Comparison of ENCODE assay signal across 8 mouse cellular contexts in genomic region chr1:86523776-86524618, GRCm38 (mm10). TPM values are rescaled to one million over a fixed set of nuclear protein-coding genes. Genes with fewer than 3 reads are reported as not detected.
DNase-seq lines count a peak whose midpoint lies in the region; ATAC-seq lines count a peak whose summit lies in the region.

No protein-coding gene starts in this region.

- H3K27me3 ChIP-seq in kidney, embryonic 16.5 days (ENCODE audit: insufficient read depth, low read length), result no peaks in the 10 kb centered on the region
- H3K27me3 ChIP-seq in hindbrain, embryonic 14.5 days (ENCODE audit: control insufficient read depth, insufficient read depth, low read length), result no peaks in the 10 kb centered on the region
- no peaks in the 10 kb centered on the region for H3K27me3 ChIP-seq in midbrain, embryonic 15.5 days (replicated peaks)

- peak overlapping the region; percentile 87 for H3K27ac ChIP-seq in kidney, embryonic 16.5 days (ENCODE audit: low read length)
- peak overlapping the region; percentile 100 for H3K27ac ChIP-seq in hindbrain, embryonic 14.5 days
- peak overlapping the region; percentile 100 for H3K27ac ChIP-seq in midbrain, embryonic 15.5 days

- no peaks in the 10 kb centered on the region for H3K9me3 ChIP-seq in kidney, embryonic 16.5 days (ENCODE audit: low read length)
- no peaks in the 10 kb centered on the region for H3K9me3 ChIP-seq in hindbrain, embryonic 14.5 days (ENCODE audit: control insufficient read depth, low read length)
- H3K9me3 ChIP-seq in midbrain, embryonic 15.5 days, result no peaks in the 10 kb centered on the region

- peak overlapping the region; percentile 67 for H3K9ac ChIP-seq in kidney, embryonic 16.5 days (replicated peaks; ENCODE audit: low read length)
- H3K9ac ChIP-seq in hindbrain, embryonic 14.5 days, result peak overlapping the region; percentile 63
- peak overlapping the region; percentile 50 for H3K9ac ChIP-seq in midbrain, embryonic 15.5 days

- intact Hi-C loops in left cerebral cortex, postnatal 10 days (cut with DNase I), result loop anchor here (2.0 kb wide), 1 partner anchor 19 kb away; no protein-coding TSS in a partner anchor

- no peak for DNase-seq in kidney, postnatal 10 days
- DNase-seq in cerebellum, adult 9-11 months, result peak; percentile 59
- no peak for DNase-seq in hindbrain, embryonic 14.5 days (ENCODE audit: low spot score)
- DNase-seq in left cerebral cortex, postnatal 10 days (ENCODE audit: extremely low spot score in 1 of 2, low spot score in 2 of 2), result no peak
- no peak for DNase-seq in kidney, postnatal 25 days
- no peak for DNase-seq in kidney, postnatal 4 days

- 82% methylated on average over 8 of the region's 8 CpGs for WGBS in kidney, embryonic 16.5 days
- WGBS in hindbrain, embryonic 14.5 days, result 86% methylated on average over 8 of the region's 8 CpGs
- WGBS in midbrain, embryonic 15.5 days, result 90% methylated on average over 8 of the region's 8 CpGs

- H3K36me3 ChIP-seq in kidney, embryonic 16.5 days (ENCODE audit: insufficient read depth, low read length), result peaks cover 8% of the 10 kb centered on the region
- H3K36me3 ChIP-seq in hindbrain, embryonic 14.5 days (replicated peaks; ENCODE audit: control insufficient read depth, insufficient read depth), result peaks cover 2% of the 10 kb centered on the region; the same call in 1 of the 2 replicates
- H3K36me3 ChIP-seq in midbrain, embryonic 15.5 days (replicated peaks), result no peaks in the 10 kb centered on the region

- peaks cover 15% of the 10 kb centered on the region for H3K4me1 ChIP-seq in kidney, embryonic 16.5 days (ENCODE audit: insufficient read depth, low read length)
- peaks cover 11% of the 10 kb centered on the region; the same call in 1 of the 2 replicates for H3K4me1 ChIP-seq in hindbrain, embryonic 14.5 days (replicated peaks; ENCODE audit: control insufficient read depth, insufficient read depth, low read length)
- H3K4me1 ChIP-seq in midbrain, embryonic 15.5 days, result peaks cover 22% of the 10 kb centered on the region

- no peak overlapping the region; the same call in 1 of the 2 replicates for H3K4me3 ChIP-seq in kidney, embryonic 16.5 days (ENCODE audit: low read length)
- peak overlapping the region; percentile 52; the same call in 1 of the 2 replicates for H3K4me3 ChIP-seq in hindbrain, embryonic 14.5 days (replicated peaks; ENCODE audit: low read length)
- peak overlapping the region; percentile 75 for H3K4me3 ChIP-seq in midbrain, embryonic 15.5 days

- ATAC-seq in kidney, embryonic 16.5 days (ENCODE audit: low FRiP score, low TSS enrichment), result no peak
- ATAC-seq in hindbrain, embryonic 14.5 days (ENCODE audit: low FRiP score), result no peak
- ATAC-seq in midbrain, embryonic 15.5 days (replicated peaks), result no peak

- H3K4me2 ChIP-seq in kidney, embryonic 16.5 days (replicated peaks; ENCODE audit: low read depth, low read length), result peak overlapping the region; percentile 55
- H3K4me2 ChIP-seq in hindbrain, embryonic 14.5 days (replicated peaks), result peak overlapping the region; percentile 97
- H3K4me2 ChIP-seq in midbrain, embryonic 15.5 days, result peak overlapping the region; percentile 86

RNA-seq across cellular contexts. Expression of gene Ptma, which starts 2.5 kb away (rescaled TPM):
- polyA plus RNA-seq in kidney, embryonic 16.5 days (2015; fragmentation: Nextera tagmentation; extraction: Ambion mirVana), result 2,279 and 2,662 TPM in 2 replicates
- 1,567 and 1,692 TPM in 2 replicates for polyA plus RNA-seq in hindbrain, embryonic 14.5 days (2014; fragmentation: Nextera tagmentation; extraction: Ambion mirVana)
- polyA plus RNA-seq in midbrain, embryonic 15.5 days (2015; fragmentation: Nextera tagmentation; extraction: Ambion mirVana), result 1,373 and 1,532 TPM in 2 replicates
- total RNA-seq in left cerebral cortex, postnatal 10 days (2021), result 100 to 1,000 TPM; 438 to 477 TPM

RNA-seq across cellular contexts. Expression of gene Pde6d, which starts 58.4 kb away (rescaled TPM):
- polyA plus RNA-seq in kidney, embryonic 16.5 days (2015; fragmentation: Nextera tagmentation; extraction: Ambion mirVana), result 50.9 and 52.8 TPM in 2 replicates
- polyA plus RNA-seq in hindbrain, embryonic 14.5 days (2014; fragmentation: Nextera tagmentation; extraction: Ambion mirVana), result 96.6 and 112 TPM in 2 replicates
- polyA plus RNA-seq in midbrain, embryonic 15.5 days (2015; fragmentation: Nextera tagmentation; extraction: Ambion mirVana), result 103 and 106 TPM in 2 replicates
- 10 to 100 TPM; 62.6 to 67.4 TPM for total RNA-seq in left cerebral cortex, postnatal 10 days (2021)

RNA-seq across cellular contexts. Expression of gene Cops7b, which starts 58.7 kb away (rescaled TPM):
- 45.4 and 47.6 TPM in 2 replicates for polyA plus RNA-seq in kidney, embryonic 16.5 days (2015; fragmentation: Nextera tagmentation; extraction: Ambion mirVana)
- polyA plus RNA-seq in hindbrain, embryonic 14.5 days (2014; fragmentation: Nextera tagmentation; extraction: Ambion mirVana), result 50.5 and 55.3 TPM in 2 replicates
- 67.3 and 68.9 TPM in 2 replicates for polyA plus RNA-seq in midbrain, embryonic 15.5 days (2015; fragmentation: Nextera tagmentation; extraction: Ambion mirVana)
- 10 to 100 TPM; 27.5 to 30.6 TPM for total RNA-seq in left cerebral cortex, postnatal 10 days (2021)
